Comparison of ENCODE assay signal across 8 mouse cellular contexts in the genomic region with DNA sequence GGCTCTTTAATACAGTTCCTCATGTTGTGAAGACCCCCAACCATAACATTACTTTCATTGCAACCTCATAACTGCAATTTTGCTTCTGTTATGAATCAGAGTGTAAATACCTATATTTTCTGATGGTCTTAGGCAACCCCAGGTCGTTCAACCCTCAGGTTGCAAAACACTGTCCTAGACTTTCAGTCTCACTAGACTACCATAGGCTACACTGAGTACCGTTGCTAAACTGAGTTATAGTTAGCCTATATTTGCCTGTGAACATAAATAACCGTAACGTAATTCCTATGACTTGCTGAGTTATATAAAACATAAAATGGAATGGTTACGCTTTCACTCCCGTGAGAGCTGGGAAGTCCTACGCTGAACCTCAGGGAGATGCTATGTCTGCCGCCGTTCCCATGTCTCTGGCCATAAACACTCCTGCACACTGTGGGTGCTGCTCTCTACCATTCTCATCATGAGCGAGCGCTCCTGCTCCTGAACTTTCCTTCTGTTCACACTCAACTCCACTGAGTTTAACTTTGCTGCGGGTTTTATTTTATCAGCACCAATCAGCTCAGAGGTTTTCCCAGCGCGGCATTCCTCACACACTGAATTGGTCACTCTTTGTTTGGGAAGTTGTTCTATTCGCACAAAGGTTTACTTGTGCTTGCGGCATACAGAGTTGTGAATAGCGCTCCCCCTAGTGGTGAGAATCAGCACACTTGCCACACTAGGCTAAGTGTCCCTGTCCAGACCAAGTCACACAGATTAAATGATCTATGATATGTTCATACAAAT. TPM values are rescaled to one million over a fixed set of nuclear protein-coding genes. Genes with fewer than 3 reads are reported as not detected.
DNase-seq lines count a peak whose midpoint lies in the region; ATAC-seq lines count a peak whose summit lies in the region.

No protein-coding gene starts in this region.

- H3K27me3 ChIP-seq in embryonic facial prominence, embryonic 11.5 days (ENCODE audit: control insufficient read depth, insufficient read depth, low read length): no peaks in the 10 kb centered on the region
- no peaks in the 10 kb centered on the region for H3K27me3 ChIP-seq in limb, embryonic 13.5 days
- no peaks in the 10 kb centered on the region for H3K27me3 ChIP-seq in stomach, embryonic 16.5 days (ENCODE audit: control insufficient read depth, insufficient read depth, low read length)

- no peak overlapping the region for H3K27ac ChIP-seq in embryonic facial prominence, embryonic 11.5 days (replicated peaks; ENCODE audit: low read depth, low read length)
- peak overlapping the region; percentile 79 for H3K27ac ChIP-seq in limb, embryonic 13.5 days
- no peak overlapping the region for H3K27ac ChIP-seq in stomach, embryonic 16.5 days (ENCODE audit: low read length)

- no peaks in the 10 kb centered on the region for H3K9me3 ChIP-seq in embryonic facial prominence, embryonic 11.5 days (replicated peaks; ENCODE audit: control insufficient read depth, low read length)
- no peaks in the 10 kb centered on the region for H3K9me3 ChIP-seq in limb, embryonic 13.5 days
- no peaks in the 10 kb centered on the region for H3K9me3 ChIP-seq in stomach, embryonic 16.5 days (replicated peaks; ENCODE audit: control insufficient read depth, low read length)

- no peaks in the 10 kb centered on the region for H3K4me1 ChIP-seq in embryonic facial prominence, embryonic 11.5 days (ENCODE audit: control insufficient read depth, insufficient read depth, low read length)
- H3K4me1 ChIP-seq in limb, embryonic 13.5 days: no peaks in the 10 kb centered on the region
- no peaks in the 10 kb centered on the region for H3K4me1 ChIP-seq in stomach, embryonic 16.5 days (ENCODE audit: control insufficient read depth, insufficient read depth, low read length)

- DNase-seq in B cell, adult 2 months: peak; percentile 71 to 73
- peak; percentile 70 for DNase-seq in adrenal gland, adult 2 months
- peak; percentile 93 for DNase-seq in embryonic facial prominence, embryonic 11.5 days (ENCODE audit: low spot score)
- peak; percentile 67 for DNase-seq in heart, adult 8-10 months (ENCODE audit: low spot score)
- DNase-seq in kidney, adult 9 months: peak; percentile 88
- DNase-seq in naive thymus-derived CD4-positive, alpha-beta T cell, adult 2 months (ENCODE audit: low read depth): peak; percentile 86

- no peak overlapping the region for H3K4me3 ChIP-seq in embryonic facial prominence, embryonic 11.5 days (ENCODE audit: low read depth, low read length)
- peak overlapping the region; percentile 26; the same call in 1 of the 2 replicates for H3K4me3 ChIP-seq in limb, embryonic 13.5 days
- no peak overlapping the region; the same call in 1 of the 2 replicates for H3K4me3 ChIP-seq in stomach, embryonic 16.5 days (replicated peaks; ENCODE audit: low read length)

- H3K4me2 ChIP-seq in embryonic facial prominence, embryonic 11.5 days (ENCODE audit: low read depth, low read length): no peak overlapping the region
- peak overlapping the region; percentile 51 for H3K4me2 ChIP-seq in limb, embryonic 13.5 days (replicated peaks)
- peak overlapping the region; percentile 28; the same call in 1 of the 2 replicates for H3K4me2 ChIP-seq in stomach, embryonic 16.5 days (ENCODE audit: low read depth, low read length)

- WGBS in embryonic facial prominence, embryonic 11.5 days: 55% methylated on average over 17 of the region's 17 CpGs
- 52% methylated on average over 17 of the region's 17 CpGs for WGBS in limb, embryonic 13.5 days
- 50% methylated on average over 17 of the region's 17 CpGs for WGBS in stomach, embryonic 16.5 days

- peak overlapping the region; percentile 41; the same call in 1 of the 2 replicates for H3K9ac ChIP-seq in embryonic facial prominence, embryonic 11.5 days (replicated peaks; ENCODE audit: low read length)
- 0 out of 2 replicates have a peak overlapping the region, but pooled peaks have one; percentile 59 for H3K9ac ChIP-seq in limb, embryonic 13.5 days
- H3K9ac ChIP-seq in stomach, embryonic 16.5 days (ENCODE audit: low read length): no peak overlapping the region

- ATAC-seq in embryonic facial prominence, embryonic 11.5 days (replicated peaks; ENCODE audit: insufficient number of reproducible peaks, low FRiP score, low TSS enrichment, low read depth): peak; percentile 82
- peak; percentile 93 for ATAC-seq in limb, embryonic 13.5 days (ENCODE audit: low FRiP score, low read depth)
- ATAC-seq in stomach, embryonic 16.5 days (ENCODE audit: insufficient read depth, low FRiP score): peak; percentile 87; the same call in 1 of the 2 replicates

- no peaks in the 10 kb centered on the region for H3K36me3 ChIP-seq in embryonic facial prominence, embryonic 11.5 days (replicated peaks; ENCODE audit: control insufficient read depth, insufficient read depth, low read depth, low read length)
- H3K36me3 ChIP-seq in limb, embryonic 13.5 days: peaks cover 13% of the 10 kb centered on the region
- H3K36me3 ChIP-seq in stomach, embryonic 16.5 days (ENCODE audit: control insufficient read depth, insufficient read depth, low read length): no peaks in the 10 kb centered on the region

RNA-seq across cellular contexts. Expression of a gene that starts 13.4 kb away (rescaled TPM):
- 10 to 100 TPM; 22.1 to 27.4 TPM for total RNA-seq in adrenal gland, adult 2 months (2021)
- 5.5 and 5.8 TPM in 2 replicates for polyA plus RNA-seq in adrenal gland, adult 2 months (2012; rRNA removed)
- 26.5 and 27.2 TPM in 2 replicates for polyA plus RNA-seq in embryonic facial prominence, embryonic 11.5 days (2014; fragmentation: Nextera tagmentation; extraction: Ambion mirVana)
- 10 to 100 TPM; 13.9 to 15.4 (median 14.6) TPM for total RNA-seq in heart, adult 8-10 months (2022)
- polyA plus RNA-seq in limb, embryonic 13.5 days (2015; fragmentation: Nextera tagmentation; extraction: Ambion mirVana): 24.2 and 24.4 TPM in 2 replicates
- 21.7 and 22.1 TPM in 2 replicates for polyA plus RNA-seq in stomach, embryonic 16.5 days (2015; fragmentation: Nextera tagmentation; extraction: Ambion mirVana)

RNA-seq across cellular contexts. Expression of a gene that starts 19.2 kb away (rescaled TPM):
- 100 to 1,000 TPM; 162 to 208 TPM for total RNA-seq in adrenal gland, adult 2 months (2021)
- polyA plus RNA-seq in adrenal gland, adult 2 months (2012; rRNA removed): 21.2 and 24.5 TPM in 2 replicates
- polyA plus RNA-seq in embryonic facial prominence, embryonic 11.5 days (2014; fragmentation: Nextera tagmentation; extraction: Ambion mirVana): 6.1 and 7.4 TPM in 2 replicates
- total RNA-seq in heart, adult 8-10 months (2022): 10 to 100 TPM; 11.0 to 13.3 (median 11.6) TPM
- 4.9 and 5.3 TPM in 2 replicates for polyA plus RNA-seq in limb, embryonic 13.5 days (2015; fragmentation: Nextera tagmentation; extraction: Ambion mirVana)
- 2.2 TPM in 2 replicates for polyA plus RNA-seq in stomach, embryonic 16.5 days (2015; fragmentation: Nextera tagmentation; extraction: Ambion mirVana)
